Mouse (Mus musculus) heart, adult 2 months (tissue): Measurements from ENCODE around the gene Lima1.

Source experiments
- CTCF ChIP-seq: fragments of 200-600 bp; IDR thresholded peaks from 2 replicates; pipeline ENCODE4 v1.8.1; 2022; ENCODE audit warnings: antibody characterized with exemption, mild to moderate bottlenecking, moderate library complexity
- EP300 ChIP-seq: fragments of 200-500 bp; IDR thresholded peaks from 2 replicates; pipeline ENCODE4 v1.6.1; 2011; ENCODE audit warnings: low read depth, low read length, control low read depth; ENCODE audit not compliant: insufficient read depth
- POLR2A ChIP-seq: fragments of 200-500 bp; IDR thresholded peaks from 2 replicates; pipeline ENCODE4 v1.6.1; 2011; ENCODE audit warnings: mild to moderate bottlenecking, low read depth, low read length, control low read depth; ENCODE audit not compliant: insufficient read depth

DNA sequence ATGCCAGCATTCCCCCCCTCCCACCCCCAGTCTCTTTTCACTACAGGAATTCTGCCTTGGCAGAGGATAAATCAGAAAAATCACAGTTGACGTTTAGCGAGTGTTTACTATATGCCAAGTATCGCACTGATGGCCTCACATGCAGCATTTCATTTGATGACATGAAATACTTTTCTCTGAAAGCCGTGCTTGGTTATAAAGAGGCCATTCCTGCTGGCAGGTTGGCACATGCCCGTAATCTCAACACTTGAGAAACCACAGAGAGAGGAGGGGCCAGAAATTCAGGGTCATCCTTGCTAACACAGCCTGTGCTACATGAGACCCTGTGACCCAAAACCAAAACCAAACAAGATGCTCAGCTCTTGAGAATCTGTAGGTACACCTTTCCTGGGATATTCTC is 77.4 kb downstream of the Lima1 start:
- TF ChIP-seq EP300, result no peak
- TF ChIP-seq POLR2A, result no peak
- TF ChIP-seq CTCF, result no peak
